Mouse (Mus musculus) common myeloid progenitor, adult 5-6 weeks (primary cell): Measurements from ENCODE around the gene Usp33. TPM values are rescaled to one million over a fixed set of nuclear protein-coding genes. Genes with fewer than 3 reads are reported as not detected.
A peak's percentile ranks its signal among the peaks of the same experiment; 100 is the strongest.

ENCODE experiments used
- ATAC-seq: replicated peaks from 2 replicates; pipeline ENCODE4 v1.8.0; 2016; ENCODE audit warnings: low read depth, mild to moderate bottlenecking, moderate TSS enrichment, inconsistent platforms; ENCODE audit not compliant: poor library complexity, severe bottlenecking
- total RNA-seq: library from RNA; stranded (forward); fragments of 200-1000, 187-1606 nt; gene quantifications from 2 replicates; pipeline ENCODE4 v1.2.3, GENCODE M21; 2017

Usp33 gene
- total RNA-seq, 1 experiment from 2014 or later, result 67.5 TPM

DNA sequence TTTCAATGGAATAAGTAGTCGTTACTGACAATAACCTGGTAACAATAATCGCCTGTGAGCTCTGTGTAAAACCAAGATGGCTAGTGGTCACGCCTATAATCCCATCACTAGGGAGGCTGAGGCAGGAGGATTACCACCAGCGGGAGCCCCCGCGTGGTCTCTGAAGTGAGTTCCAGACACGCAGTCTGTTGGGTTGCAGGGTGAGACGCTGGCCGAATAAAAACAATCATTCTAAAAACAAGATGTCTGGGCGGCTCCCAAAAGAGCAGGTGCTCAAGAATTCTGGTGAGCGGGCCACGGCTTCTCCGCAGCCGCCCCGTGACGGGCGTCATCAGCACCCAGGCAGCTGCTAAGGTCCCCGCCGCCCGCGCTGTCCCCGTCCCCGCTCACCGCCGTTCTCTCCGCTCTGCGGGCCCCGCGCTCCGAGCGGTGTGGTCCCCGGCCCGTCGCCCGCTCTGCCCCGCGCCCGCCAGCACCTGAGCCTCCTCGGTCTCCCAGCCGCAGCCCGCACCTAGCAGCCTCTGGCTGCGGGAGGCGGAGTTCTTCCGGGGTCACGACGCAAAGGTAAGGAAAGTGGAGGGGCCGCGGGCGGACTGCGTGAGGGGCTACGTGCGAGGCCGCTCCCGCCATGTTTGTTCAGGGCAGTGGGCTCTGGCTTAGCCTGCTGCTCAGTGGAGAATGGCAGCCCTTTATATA lies 6.3 kb upstream of the Usp33 start, which contains the start of gene Miga1:
Gene Miga1, minus strand, starts transcription at position 546 of the 696 bp plus-strand sequence.
- peak; percentile 86 for ATAC-seq

DNA sequence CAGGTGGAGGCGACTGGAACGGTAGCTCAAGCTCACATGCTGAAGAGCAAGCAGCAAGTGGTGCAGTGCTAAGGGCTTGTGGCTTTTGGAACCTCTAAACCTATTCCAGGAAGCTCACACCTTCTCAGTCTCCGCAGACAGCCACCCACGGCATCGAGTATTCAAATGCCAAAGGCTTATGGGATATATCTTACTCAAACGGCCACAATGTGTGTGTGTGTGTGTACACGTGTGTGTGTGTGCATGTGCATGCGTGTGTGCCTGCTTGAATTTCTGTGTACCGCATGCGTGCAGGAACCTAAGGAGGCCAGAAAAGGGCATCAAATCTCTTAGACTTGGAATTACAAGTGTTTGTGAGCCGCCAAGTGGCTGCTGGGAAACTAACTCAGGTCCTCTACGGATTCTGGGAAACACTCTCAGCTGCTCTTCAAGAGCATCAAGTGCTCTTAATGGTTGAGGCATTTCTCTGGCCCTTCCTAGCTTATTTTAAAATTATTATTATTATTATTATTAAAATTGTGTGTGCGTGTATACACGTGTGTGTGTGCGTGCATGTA lies 3.2 kb upstream of the Usp33 start:
- no peak for ATAC-seq

GRCm38 (mm10) chr3:152346633-152347141 lies 409 bp downstream of the Usp33 start:
- no peak; the same call in 1 of the 2 replicates for ATAC-seq

DNA sequence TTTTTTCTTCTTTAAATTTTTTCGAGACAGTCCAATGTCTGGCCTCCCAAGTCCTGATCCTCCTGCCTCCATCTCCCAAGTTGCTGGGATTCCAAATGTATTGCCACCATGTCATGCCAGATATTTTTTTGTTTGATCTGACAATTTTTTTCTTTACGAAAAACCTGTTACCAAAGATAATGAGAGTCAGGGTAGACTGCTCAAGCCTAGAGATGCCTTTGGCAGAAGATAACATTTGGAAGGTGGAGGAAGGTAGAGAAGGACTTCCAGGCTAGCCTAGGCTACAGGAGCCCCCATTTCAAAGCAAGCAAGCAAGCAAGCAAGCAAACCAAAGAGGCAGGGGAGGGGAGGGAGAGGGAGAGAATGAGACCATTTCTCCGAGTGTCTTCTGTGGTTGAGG lies 949 bp downstream of the Usp33 start:
- no peak for ATAC-seq

DNA sequence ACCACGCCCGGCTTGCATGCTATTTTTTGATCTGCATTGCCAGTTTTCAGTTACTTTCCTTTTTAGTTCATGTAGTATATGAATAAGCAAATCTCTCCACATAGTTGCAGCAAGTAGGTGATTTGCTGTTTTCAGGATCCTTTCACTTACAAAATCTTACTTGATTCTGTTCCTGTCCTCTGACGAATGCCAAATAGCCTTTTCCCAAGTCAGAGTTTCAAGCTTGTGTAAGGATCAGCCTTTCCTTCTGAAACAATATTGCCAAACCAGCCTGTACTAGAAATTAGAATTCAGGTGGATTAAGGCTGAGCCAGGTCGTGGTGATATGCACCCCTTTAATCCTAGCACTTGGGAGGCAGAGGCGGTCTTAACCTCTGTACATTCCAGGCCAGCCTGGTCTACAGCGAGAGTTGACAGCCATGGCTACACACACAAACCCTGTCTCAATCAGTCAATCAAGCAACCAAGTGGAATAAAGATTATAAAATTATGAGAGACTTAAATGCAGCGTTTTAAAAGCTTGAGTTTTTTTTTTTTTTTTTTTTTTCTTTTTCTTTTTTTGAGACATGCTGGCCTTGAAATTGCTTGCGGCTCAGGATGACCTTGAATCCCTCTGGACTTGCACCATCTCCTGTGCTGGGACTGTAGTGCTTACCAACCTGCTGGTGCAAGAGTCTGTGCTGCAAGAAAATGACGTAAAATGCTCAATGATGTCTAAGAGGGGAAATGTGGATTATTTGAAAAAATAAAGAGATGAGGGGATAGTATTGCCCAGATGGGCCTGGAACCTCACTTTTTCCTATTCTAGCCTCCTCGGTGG lies 1.9 kb downstream of the Usp33 start:
- ATAC-seq, result no peak

GRCm38 (mm10) chr3:152350431-152350830 lies 4.2 kb downstream of the Usp33 start:
- no peak for ATAC-seq

GRCm38 (mm10) chr3:152350966-152351365 lies 4.7 kb downstream of the Usp33 start:
- ATAC-seq, result no peak

DNA sequence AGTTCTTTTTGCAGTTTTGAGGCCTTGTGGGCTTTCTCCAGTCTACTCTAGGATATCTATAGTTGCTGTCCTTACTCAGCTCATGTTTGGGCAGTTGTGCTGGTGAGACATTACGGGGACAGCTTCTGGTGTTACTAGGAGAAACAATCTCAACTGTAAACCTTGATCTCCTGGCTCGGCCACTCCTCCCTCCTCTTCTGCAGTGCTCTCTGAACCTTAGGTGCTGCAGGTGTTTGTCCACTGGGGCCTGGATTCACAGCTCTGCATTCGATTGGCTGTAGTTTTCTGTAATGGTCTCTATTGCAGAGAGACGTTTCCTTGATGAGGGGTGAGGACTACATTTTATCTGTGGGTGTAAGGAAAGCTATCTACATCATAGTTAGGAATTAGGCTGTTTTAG lies 6.0 kb downstream of the Usp33 start:
- no peak for ATAC-seq

- ATAC-seq, result no peak
Observed at GRCm38 (mm10) chr3:152353434-152354177, 7.3 kb downstream of the Usp33 start.

- ATAC-seq, result peak; percentile 99
Observed at GRCm38 (mm10) chr3:152355361-152355760, 9.1 kb downstream of the Usp33 start.

- no peak for ATAC-seq
Observed at GRCm38 (mm10) chr3:152356751-152357150, 10.5 kb downstream of the Usp33 start.

DNA sequence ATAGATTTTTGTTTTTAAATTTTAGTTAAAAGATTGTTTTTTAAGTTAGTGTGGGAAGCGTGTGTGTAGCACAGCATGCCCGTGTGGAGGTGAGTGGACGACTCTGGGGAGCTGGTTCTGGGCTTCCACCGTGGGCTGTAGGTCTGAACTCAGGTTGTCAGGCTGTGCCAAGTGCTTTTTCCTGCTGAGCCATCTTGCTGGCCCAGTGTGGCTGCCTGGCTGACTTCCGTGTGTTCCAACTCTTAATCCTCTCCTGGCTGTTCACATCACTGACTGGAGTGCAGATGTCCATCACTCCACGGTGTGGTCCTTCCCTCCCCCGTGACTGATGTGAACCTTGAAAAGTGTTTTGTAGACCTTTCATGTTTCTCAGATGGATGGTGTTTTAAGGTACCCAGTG lies 12.9 kb downstream of the Usp33 start:
- no peak for ATAC-seq

DNA sequence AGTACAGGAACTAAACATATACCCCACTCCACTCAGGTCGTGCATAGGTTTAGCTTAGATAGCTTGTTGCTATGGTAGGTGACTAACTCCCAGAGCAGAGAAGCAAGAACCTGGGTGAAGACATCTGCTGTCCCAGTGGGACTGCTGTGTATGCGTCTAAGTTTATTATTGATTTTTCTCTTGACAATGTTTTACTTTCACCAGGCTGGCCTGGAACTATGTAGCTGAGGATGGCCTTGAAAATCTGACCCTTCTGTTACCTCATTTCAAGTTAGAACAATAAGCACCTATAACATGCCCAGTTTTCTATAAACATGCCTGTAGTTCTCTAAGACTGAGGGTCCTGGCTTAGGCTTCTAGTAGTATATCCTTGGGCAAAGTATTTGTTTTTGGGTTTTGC lies 17.9 kb downstream of the Usp33 start:
- no peak for ATAC-seq

DNA sequence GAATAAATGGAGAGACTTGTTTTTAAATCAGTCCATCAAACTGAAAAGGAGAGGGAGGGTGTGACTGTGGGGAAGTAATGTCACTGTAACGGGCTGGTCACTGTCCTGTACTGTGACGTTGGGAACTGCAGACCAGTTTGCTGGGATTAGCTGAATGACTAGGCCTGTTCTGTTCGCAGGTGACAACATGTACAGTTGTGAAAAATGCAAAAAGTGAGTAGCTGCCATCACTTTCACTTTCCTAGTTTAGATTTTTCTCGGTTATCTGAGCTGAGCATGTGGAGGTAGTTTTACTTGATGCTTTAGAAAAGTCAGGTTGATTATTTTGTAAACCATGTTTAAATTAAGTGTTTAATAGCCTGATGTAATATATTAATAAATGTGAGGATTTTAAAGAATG lies 29.8 kb downstream of the Usp33 start:
- no peak for ATAC-seq

- no peak for ATAC-seq
Observed at GRCm38 (mm10) chr3:152384106-152384505, 37.8 kb downstream of the Usp33 start.

GRCm38 (mm10) chr3:152395350-152396277 lies 49.3 kb downstream of the Usp33 start, which contains the start of gene Zzz3:
Gene Zzz3 (plus strand): TSS chr3:152395473.
- peak; percentile 72 for ATAC-seq

DNA sequence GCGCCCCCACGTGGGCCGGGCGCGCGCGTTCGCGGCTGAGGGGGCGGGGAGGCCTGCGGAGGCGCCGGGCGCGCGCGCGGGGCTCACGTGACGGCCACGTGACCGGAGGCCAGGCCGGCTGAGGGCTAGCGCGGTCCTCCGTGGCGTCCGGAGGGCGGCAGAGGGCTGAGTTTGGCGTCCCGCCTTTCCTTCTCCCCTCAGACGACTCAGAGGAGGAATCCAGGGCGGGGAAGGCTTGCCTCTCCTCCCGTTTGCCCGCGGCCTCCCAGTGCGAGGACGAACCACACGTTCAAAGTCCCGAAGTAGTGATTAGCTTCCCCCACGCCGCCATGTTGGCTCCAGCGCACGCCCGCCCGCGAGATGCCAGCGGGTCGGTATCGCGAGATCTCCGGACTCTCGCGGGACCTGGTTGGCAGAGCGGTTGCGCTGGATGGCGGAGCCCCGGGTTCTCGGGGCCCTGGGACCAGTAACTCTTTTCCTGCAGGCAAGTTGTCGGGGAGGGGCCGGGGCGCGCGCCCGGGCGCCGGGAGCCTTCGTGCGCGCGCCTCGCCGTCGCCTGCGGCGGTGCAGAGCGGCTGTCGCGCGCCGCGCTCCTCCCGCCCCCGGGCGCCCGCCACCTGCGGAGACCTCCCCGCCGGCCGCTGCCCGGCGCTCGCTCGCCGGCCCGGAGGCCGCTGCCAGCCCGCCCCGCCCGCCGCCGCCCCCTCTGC lies 50.2 kb downstream of the Usp33 start:
- peak; percentile 81 for ATAC-seq

DNA sequence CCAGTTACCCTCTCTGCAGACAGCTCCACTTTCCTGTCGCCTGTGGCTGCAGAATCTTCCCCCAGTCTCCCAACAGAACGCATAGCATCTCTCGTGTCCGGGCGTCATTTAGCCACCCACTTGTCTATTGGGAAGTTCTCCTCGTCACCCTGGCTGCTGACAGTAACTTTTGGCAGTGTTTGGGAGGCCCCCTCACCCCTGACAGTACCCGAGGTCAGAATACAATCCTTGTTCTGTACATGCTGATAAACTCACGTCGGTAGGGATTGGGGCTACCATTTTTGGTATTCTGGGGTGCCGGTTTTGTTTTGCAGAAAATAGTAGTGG lies 50.7 kb downstream of the Usp33 start:
- ATAC-seq, result peak; percentile 7; the same call in 1 of the 2 replicates
